Mouse (Mus musculus) gastrocnemius, postnatal 4 days (tissue): ENCODE results near the gene Pigs. TPM values are rescaled to one million over a fixed set of nuclear protein-coding genes. Genes with fewer than 3 reads are reported as not detected.

Experiments
- DNase-seq, 2 experiments: peaks; one replicate each; pipeline ENCODE4 v3.0.0; 2021 to 2022; ENCODE audit warnings: low spot score in 2 of 2, mixed read lengths in 2 of 2
- total RNA-seq, 2 experiments: library from RNA; stranded (reverse); gene quantifications; 2 replicates each; pipeline ENCODE4 v1.2.3; 2021

Pigs gene
- total RNA-seq, 2 experiments from 2014 or later, result 30.5 to 33.2 TPM

- DNase-seq, result no peak
These were observed 32.5 kb downstream of the Pigs start for GRCm38 (mm10) chr11:78360789-78361131.

GRCm38 (mm10) chr11:78363309-78364007, 35.2 kb downstream of the Pigs start:
- DNase-seq, result no peak

- no peak for DNase-seq
These were observed 35.9 kb downstream of the Pigs start for GRCm38 (mm10) chr11:78364103-78364502.

GRCm38 (mm10) chr11:78367456-78368225, 39.4 kb downstream of the Pigs start:
- no peak for DNase-seq

- no peak for DNase-seq
These were observed 42.2 kb downstream of the Pigs start for GRCm38 (mm10) chr11:78370389-78370788.

GRCm38 (mm10) chr11:78371711-78372110, 43.5 kb downstream of the Pigs start:
- DNase-seq, result no peak

- no peak for DNase-seq
These were observed 44.0 kb downstream of the Pigs start for GRCm38 (mm10) chr11:78372166-78372565.

- DNase-seq, result no peak
These were observed 44.4 kb downstream of the Pigs start for GRCm38 (mm10) chr11:78372610-78373009.

GRCm38 (mm10) chr11:78374147-78374546, 45.9 kb downstream of the Pigs start:
- no peak for DNase-seq

GRCm38 (mm10) chr11:78377549-78378159, 49.4 kb downstream of the Pigs start:
- DNase-seq, result no peak

- no peak for DNase-seq
These were observed 52.1 kb downstream of the Pigs start for GRCm38 (mm10) chr11:78380351-78380750.

- DNase-seq, result no peak
These were observed 52.8 kb downstream of the Pigs start for GRCm38 (mm10) chr11:78380996-78381395.

- no peak for DNase-seq
These were observed 54.1 kb downstream of the Pigs start for GRCm38 (mm10) chr11:78382286-78382685.

GRCm38 (mm10) chr11:78382701-78383100, 54.5 kb downstream of the Pigs start:
- no peak for DNase-seq

GRCm38 (mm10) chr11:78385776-78386175, 57.6 kb downstream of the Pigs start:
- DNase-seq, result no peak

- DNase-seq, result no peak
These were observed 58.4 kb downstream of the Pigs start, which contains the start of gene Foxn1 for GRCm38 (mm10) chr11:78386508-78387043. Gene Foxn1 (minus strand): TSS chr11:78386558.

Other genes starting within 250 kb of the Pigs start
- gene Eral1, start 248.0 kb upstream of the Pigs start, total RNA-seq, result 10 to 100 TPM; 20.9 to 21.4 TPM
- gene Fam222b, start 233.8 kb upstream of the Pigs start, total RNA-seq, result 10 to 100 TPM; 10.4 to 11.6 TPM
- 10 to 100 TPM; 36.5 to 41.4 TPM for gene Traf4, start 162.8 kb upstream of the Pigs start, total RNA-seq
- 1 to 10 TPM; 6.6 to 7.5 TPM for gene Nek8, start 151.7 kb upstream of the Pigs start, total RNA-seq
- gene Tlcd1, start 151.7 kb upstream of the Pigs start, total RNA-seq, result 10 to 100 TPM; 12.6 to 16.0 TPM
- 1,000 to 10,000 TPM; 1,488 to 1,617 TPM for gene Rpl23a, start 144.8 kb upstream of the Pigs start, total RNA-seq
- 10 to 100 TPM; 43.9 to 45.7 TPM for gene Rab34, start 140.0 kb upstream of the Pigs start, total RNA-seq
- gene Proca1, start 135.0 kb upstream of the Pigs start, total RNA-seq, result 1 to 10 TPM; 1.9 to 2.4 TPM
- gene Sdf2, start 82.7 kb upstream of the Pigs start, total RNA-seq, result 10 to 100 TPM; 59.4 to 64.3 TPM
- 10 to 100 TPM; 45.1 to 49.0 TPM for gene Supt6, start 82.4 kb upstream of the Pigs start, total RNA-seq
- gene 2610507B11Rik, start 66.7 kb upstream of the Pigs start, total RNA-seq, result 100 to 1,000 TPM; 104 to 108 TPM
- 1 to 10 TPM in 1 of 2 experiments, under 1 TPM in 1; 0.47 to 1.3 TPM for gene BC030499, start 37.6 kb upstream of the Pigs start, total RNA-seq
- gene Spag5, start 26.9 kb upstream of the Pigs start, total RNA-seq, result 10 to 100 TPM; 14.6 to 16.1 TPM
- 1 to 10 TPM; 1.4 to 2.2 TPM for gene Aldoc, start 5.4 kb upstream of the Pigs start, total RNA-seq
- gene Unc119, start 15.1 kb downstream of the Pigs start, total RNA-seq, result 10 to 100 TPM; 20.4 to 26.7 TPM
- gene Foxn1, start 58.1 kb downstream of the Pigs start, total RNA-seq, result not detected
- not detected for gene Slc13a2, start 93.8 kb downstream of the Pigs start, total RNA-seq
- gene Slc46a1, start 137.3 kb downstream of the Pigs start, total RNA-seq, result 1 to 10 TPM; 2.7 to 4.9 TPM
- gene Sarm1, start 169.3 kb downstream of the Pigs start, total RNA-seq, result 1 to 10 TPM in 1 of 2 experiments, under 1 TPM in 1; 0.93 to 1.2 TPM
- gene Vtn, start 170.7 kb downstream of the Pigs start, total RNA-seq, result 10 to 100 TPM; 23.8 to 27.4 TPM
- not detected for gene Sebox, start 175.0 kb downstream of the Pigs start, total RNA-seq
- gene Tmem199, start 183.8 kb downstream of the Pigs start, total RNA-seq, result 10 to 100 TPM; 12.6 to 14.7 TPM
- gene Poldip2, start 183.8 kb downstream of the Pigs start, total RNA-seq, result 100 to 1,000 TPM in 1 of 2 experiments, 10 to 100 TPM in 1; 96.8 to 114 TPM
- 10 to 100 TPM; 51.7 to 52.8 TPM for gene Tnfaip1, start 207.9 kb downstream of the Pigs start, total RNA-seq
- 10 to 100 TPM; 47.1 to 50.2 TPM for gene Ift20, start 207.9 kb downstream of the Pigs start, total RNA-seq
- 10 to 100 TPM; 21.8 to 22.4 TPM for gene Tmem97, start 222.4 kb downstream of the Pigs start, total RNA-seq